Mouse (Mus musculus) adrenal gland, adult 18-20 months (tissue): ENCODE measurements around the gene Cryaa. TPM values are rescaled to one million over a fixed set of nuclear protein-coding genes. Genes with fewer than 3 reads are reported as not detected.
A peak's percentile ranks its signal among the peaks of the same experiment; 100 is the strongest.

Experiments used
- DNase-seq, 2 experiments: peaks; one replicate each; pipeline ENCODE4 v3.0.0; 2021 to 2022; ENCODE audit warnings: low spot score in 2 of 2
- total RNA-seq, 2 experiments: library from RNA; stranded (reverse); gene quantifications; 1 replicate in 1 of 2; 2 replicates in 1 of 2; pipeline ENCODE4 v1.2.3; 2021

Gene Cryaa
- total RNA-seq, 2 experiments from 2014 or later: not detected

GRCm38 (mm10) chr17:31705271-31706020, 27.8 kb downstream of the Cryaa start:
- no peak for DNase-seq

GRCm38 (mm10) chr17:31709121-31709741, 31.6 kb downstream of the Cryaa start:
- no peak for DNase-seq

GRCm38 (mm10) chr17:31710455-31710854, 32.8 kb downstream of the Cryaa start:
- DNase-seq: no peak

GRCm38 (mm10) chr17:31713709-31714108, 36.1 kb downstream of the Cryaa start:
- DNase-seq: no peak

- no peak for DNase-seq
Observed at GRCm38 (mm10) chr17:31714125-31714524, 36.5 kb downstream of the Cryaa start.

GRCm38 (mm10) chr17:31715006-31715405, 37.4 kb downstream of the Cryaa start:
- no peak for DNase-seq

GRCm38 (mm10) chr17:31721637-31722036, 44.0 kb downstream of the Cryaa start:
- DNase-seq: no peak

- DNase-seq: no peak
Observed at GRCm38 (mm10) chr17:31725366-31725765, 47.8 kb downstream of the Cryaa start.

GRCm38 (mm10) chr17:31726216-31726615, 48.6 kb downstream of the Cryaa start:
- DNase-seq: no peak

GRCm38 (mm10) chr17:31727230-31727629, 49.6 kb downstream of the Cryaa start:
- no peak for DNase-seq

GRCm38 (mm10) chr17:31728043-31728442, 50.4 kb downstream of the Cryaa start:
- DNase-seq: no peak

GRCm38 (mm10) chr17:31728968-31729501, 51.4 kb downstream of the Cryaa start:
- peak in 1 of 2 experiments; percentile 41 for DNase-seq

GRCm38 (mm10) chr17:31731038-31731437, 53.4 kb downstream of the Cryaa start:
- DNase-seq: no peak

Other genes starting within 250 kb of the Cryaa start
- gene Wdr4, start 157.8 kb upstream of the Cryaa start, total RNA-seq: 10 to 100 TPM; 17.6 to 18.4 TPM
- gene Ndufv3, start 157.7 kb upstream of the Cryaa start, total RNA-seq: 100 to 1,000 TPM; 450 to 534 TPM
- 10 to 100 TPM; 19.0 to 23.0 TPM for gene Pknox1, start 113.1 kb upstream of the Cryaa start, total RNA-seq
- 1 to 10 TPM; 3.0 to 7.7 TPM for gene Cbs, start 40.6 kb upstream of the Cryaa start, total RNA-seq
- gene U2af1, start 18.9 kb upstream of the Cryaa start, total RNA-seq: 100 to 1,000 TPM; 147 to 149 TPM
- gene Sik1, start 178.0 kb downstream of the Cryaa start, total RNA-seq: 10 to 100 TPM; 41.3 to 81.9 TPM